Mouse (Mus musculus) heart, postnatal 10 days (tissue): ENCODE measurements around the gene Ifi213. TPM values are rescaled to one million over a fixed set of nuclear protein-coding genes. Genes with fewer than 3 reads are reported as not detected.
"Not testable (repeated sequence)": the region's sequence is repeated elsewhere in the genome, so short reads cannot be mapped to it uniquely, and the experiment has no call there.

Experiments
- DNase-seq, 2 experiments: peaks; one replicate each; pipeline ENCODE4 v3.0.0; 2021
- intact Hi-C: fragments of 180-260 bp; cut with DNase I; formaldehyde crosslinking; loops from one replicate; pipeline ENCODE4 v1.15.1; 2025
- microRNA-seq, 2 experiments: library from miRNA; unstranded; fragments of <30 nt; microRNA quantifications; one replicate each; pipeline ENCODE4 v1.2.0; 2022
- total RNA-seq, 2 experiments: library from RNA; stranded (reverse); gene quantifications; 2 replicates each; pipeline ENCODE4 v1.2.3; 2021

Ifi213 gene
- under 1 TPM in 1 of 2 experiments, not detected in 1; 0.10 TPM for total RNA-seq

DNA sequence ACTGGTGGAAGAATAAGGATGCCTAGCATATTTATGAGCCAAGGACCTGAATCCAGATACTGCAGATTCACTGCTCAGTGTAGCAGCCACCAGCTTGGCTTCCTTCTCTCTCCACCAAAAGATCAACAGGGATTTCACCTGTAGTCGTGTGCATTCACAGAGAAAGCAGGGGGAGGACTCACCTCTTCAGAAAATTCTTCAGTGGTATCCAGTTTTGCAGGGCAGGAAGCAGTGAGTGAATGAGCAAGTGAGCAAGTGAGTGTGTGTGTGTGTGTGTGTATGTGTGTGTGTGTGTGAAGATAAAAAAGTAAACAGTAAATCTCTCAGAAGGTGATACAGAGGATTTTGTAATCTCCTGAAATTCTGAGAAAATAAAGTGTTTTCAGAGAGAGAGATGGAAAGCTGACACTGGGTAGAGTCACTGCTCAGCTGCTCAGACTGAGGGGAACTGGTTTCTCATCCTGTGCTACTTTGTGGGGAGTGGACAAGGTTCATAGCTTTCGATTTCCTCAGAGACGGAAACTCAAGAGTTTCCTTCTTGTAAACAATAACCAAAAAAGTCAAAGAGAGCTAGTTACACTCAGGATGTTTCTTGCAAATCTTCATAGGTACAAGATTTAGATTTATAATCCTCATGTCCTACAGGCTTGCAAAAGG is at the start of gene Ifi213:
Ifi213 (minus strand) TSS at position 437 of the 657 bp plus-strand sequence.
- DNase-seq, intact Hi-C loops: not testable (repeated sequence)

DNA sequence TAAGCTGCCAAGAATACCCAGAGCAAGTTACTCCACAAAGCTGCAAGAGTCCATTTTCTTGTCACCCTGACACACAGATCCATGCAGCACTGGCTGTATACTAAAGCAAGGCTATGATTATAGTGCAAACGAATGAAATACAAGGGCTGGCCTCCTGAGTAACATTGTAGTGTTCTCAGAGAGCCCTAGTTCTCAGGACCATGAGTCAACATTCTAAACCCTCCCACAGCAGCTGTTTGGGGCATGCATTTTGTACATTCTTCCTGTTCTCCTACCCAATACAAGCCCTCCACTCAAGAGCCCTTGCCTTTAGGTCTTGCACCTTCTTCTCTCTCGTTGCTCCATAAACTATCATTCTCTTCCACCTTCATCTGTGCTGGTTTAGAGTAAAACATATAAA is 46.3 kb upstream of the Ifi213 start:
- intact Hi-C loops, result no loop called here

DNA sequence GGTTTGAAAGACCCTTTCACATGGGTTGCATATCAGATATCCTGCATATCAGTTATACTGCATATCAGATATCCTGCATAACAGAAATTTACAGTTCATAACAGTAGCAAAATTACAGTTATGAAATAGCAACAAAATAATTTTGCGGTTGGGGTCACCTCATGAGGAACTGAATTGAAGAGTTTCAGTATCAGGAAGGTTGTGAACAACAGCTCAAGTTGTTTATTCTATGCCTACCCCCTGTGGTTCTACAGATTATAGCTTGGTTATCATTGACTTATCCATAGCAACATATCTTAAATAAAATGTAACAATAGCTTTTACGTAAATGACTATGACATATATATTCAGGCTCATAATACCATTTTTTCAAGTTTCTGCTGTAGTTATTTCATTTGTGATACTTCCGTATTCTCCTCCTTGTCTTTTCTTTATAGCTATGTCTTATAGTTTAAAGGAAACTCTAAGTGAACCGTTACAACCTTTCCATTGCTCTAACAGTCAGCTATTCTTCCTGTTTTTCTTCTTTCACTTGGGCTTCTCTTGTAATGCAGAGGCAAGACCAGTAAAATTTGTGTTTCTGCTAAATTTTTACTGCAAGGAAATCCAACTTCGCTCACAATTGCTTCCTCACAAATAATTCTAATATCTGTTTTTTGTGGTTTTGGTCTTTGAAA is 35.0 kb upstream of the Ifi213 start:
- intact Hi-C loops, result no loop called here
- DNase-seq, result no peak

More for the DNA sequence above, 46.3 kb upstream of the Ifi213 start:
- DNase-seq, result no peak

DNA sequence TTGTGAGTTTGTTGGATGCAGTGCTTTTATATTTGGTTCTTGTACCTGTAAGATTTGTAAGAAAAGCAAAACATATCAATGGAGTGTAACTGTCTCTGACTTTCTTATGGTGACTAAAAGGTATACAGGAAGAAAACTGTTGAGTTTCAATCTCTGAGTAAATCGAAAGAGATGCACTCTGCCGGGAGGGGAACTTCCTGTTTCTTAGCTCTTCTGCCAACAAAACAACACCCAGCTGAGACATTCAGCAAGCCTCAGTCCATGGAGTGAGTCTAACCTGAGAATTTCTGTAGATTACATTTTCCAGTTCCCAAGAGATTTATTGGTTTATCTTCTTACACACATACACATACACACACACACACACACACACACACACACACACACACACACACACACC is 31.5 kb upstream of the Ifi213 start, which contains the start of gene Ifi209:
Ifi209 (plus strand) TSS at position 296 of the 400 bp plus-strand sequence.
- intact Hi-C loops, result not testable (repeated sequence)
- peak in 1 of 2 experiments; percentile 1 for DNase-seq

DNA sequence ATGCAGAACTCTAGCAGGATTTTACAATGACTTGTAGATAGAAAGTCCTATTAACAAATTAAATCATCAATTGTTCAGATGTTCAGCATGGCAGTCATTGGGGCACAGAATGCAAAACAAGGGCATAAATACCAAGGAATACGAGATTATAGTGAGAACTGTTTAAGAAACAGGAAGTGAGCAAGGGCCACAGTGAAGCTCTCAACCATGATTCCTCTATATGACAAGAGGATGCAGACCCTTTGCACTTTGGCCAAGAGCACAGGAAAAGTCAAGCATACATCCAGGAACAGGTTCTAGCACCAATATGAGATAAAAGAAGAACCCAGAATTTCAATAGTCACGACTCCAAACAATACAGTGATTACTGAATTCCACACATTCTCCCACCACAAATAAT is 27.6 kb upstream of the Ifi213 start:
- DNase-seq, result no peak
- intact Hi-C loops, result no loop called here

DNA sequence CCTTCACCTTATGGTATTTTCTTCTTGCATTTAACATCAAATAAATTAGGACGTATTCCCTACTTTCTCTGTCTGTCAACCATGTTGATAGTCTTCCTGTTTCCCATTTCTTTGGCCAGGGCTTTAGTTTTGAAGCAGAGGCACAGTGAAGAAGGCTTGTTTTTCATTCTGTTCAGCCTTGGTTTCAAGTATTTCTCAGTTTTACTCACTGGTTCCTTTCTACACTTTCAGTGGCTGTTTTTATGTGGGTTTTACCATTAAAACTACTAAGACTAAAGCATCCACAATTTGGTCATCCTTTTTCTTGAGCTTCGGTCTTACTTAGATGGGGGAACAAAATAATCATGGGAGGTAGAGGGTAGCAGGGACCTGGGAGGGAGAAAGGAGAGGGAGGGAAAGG is 25.0 kb upstream of the Ifi213 start:
- intact Hi-C loops, result no loop called here
- DNase-seq, result no peak

DNA sequence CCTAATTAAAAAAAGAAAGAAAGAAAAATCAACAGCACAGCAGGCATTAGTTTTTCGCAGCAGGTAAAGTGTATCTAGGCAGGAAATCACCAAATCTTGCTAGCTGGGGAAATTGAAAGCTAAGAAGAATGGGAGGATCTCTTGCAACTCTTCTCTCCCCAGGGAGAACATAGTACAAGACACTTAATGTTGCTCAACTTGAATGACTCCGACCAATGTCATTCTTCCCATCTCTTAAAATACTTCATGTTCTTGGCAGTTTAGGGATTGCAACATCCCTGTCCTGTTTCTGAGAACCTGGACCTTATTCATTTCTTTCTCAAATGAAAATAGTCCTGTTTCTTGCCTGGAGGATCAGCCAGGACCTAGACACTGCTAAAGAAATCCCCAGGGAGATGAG is 23.1 kb upstream of the Ifi213 start:
- intact Hi-C loops, DNase-seq: not testable (repeated sequence)

DNA sequence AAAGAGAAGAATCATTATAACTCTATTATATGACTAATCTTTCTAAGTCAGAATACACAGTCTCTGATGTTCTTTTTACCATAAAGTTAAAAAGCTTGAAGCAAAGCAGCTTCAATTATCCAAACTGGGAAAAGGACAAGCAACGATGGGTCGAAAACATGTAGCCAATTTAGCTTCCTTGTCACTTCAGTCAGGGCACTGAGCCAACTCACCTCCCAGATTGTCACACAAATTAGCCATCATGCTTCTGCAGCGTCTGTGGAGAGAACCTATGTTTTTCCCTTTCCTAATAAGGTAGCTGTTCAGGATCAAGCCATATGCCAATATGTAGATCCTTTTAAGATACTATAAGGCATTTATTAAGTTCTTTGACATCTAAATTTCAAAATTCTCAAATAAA is 11.2 kb upstream of the Ifi213 start:
- intact Hi-C loops, DNase-seq: not testable (repeated sequence)

DNA sequence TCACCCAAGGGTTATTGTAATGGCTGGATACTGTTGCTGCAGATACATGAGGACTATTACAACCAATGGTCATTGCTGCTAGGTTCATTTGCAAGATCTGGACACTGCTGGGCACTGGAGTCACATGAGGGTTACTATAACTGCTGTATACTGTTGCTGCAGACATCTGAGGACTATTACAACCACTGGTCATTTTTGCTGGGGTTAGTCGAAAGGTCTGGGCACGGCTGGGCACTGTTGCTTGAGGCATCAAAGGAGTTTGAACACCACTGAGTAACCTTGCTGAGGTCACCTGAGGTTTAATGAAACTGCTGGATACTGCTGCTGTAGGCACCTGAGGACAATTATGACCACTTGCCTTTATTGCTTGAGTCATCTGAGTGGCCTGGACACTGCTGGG is 9.4 kb downstream of the Ifi213 start:
- intact Hi-C loops, DNase-seq: not testable (repeated sequence)

DNA sequence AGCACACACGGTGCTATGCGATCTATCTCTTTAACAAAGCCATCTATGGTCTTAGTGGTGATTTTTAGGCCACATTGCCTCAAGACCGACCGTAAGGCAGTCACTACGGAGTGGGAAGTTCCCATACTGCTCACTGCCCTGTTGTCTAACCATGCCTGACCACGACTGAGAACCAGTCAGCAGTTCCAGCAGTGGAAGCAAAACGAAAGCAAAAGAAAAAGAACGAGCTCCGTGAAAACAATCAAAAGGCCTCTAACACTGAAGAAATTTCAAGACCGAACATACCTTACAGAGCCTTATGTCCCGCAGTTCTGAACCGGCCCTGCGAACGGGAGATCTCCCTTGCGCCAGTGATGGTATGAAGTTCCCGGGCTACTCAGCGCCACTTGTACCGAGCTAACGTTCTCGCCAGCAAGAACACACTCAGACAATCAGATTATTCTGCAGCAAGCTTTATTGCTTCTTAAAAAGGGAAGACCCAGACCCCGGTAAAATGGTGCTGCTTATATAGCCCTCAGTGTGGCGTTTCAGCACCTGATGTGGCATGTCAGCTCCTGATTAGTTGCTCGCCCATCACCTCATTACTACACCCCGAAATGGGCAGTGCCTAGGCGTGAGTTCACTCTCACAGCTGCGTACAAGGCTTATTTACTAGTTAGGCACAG is 19.0 kb downstream of the Ifi213 start:
- no peak for DNase-seq
- intact Hi-C loops, result no loop called here

DNA sequence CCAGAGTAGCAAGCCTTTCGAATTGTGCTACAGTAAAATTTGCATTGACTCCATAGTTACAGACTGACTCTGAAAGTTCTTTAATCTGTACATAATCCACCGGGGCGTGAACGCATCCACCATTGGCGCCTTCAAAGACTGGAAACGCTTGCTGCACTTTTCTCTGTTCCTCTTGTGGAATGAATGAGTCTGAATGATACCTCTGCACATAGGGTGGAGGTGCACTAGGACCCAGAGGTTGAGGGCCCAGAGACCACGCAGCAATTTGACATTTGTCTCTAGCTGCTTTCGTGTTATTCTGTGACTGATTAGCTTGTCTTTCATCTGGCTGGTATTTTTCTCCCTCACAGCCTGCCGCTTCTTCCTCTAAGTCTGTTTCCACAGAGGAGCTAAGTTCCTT is 20.0 kb downstream of the Ifi213 start:
- DNase-seq, result no peak
- intact Hi-C loops, result no loop called here

DNA sequence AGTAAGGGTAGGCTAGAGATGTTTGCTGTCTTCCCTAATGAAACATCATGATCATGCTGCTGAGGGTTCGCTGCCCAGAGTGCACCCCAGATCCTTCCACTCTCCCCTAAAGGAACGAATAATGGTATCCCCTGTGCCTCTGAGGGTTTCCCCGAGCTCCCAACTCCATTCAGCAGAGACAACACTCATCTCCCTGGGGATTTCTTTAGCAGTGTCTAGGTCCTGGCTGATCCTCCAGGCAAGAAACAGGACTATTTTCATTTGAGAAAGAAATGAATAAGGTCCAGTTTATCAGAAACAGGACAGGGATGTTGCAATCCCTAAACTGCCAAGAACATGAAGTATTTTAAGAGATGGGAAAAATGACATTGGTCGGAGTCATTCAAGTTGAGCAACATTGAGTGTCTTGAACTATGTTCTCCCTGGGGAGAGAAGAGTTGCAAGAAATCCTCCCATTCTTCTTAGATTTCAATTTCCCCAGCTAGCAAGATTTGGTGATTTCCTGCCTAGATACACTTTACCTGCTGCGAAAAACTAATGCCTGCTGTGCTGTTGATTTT is 48.5 kb downstream of the Ifi213 start:
- intact Hi-C loops, DNase-seq: not testable (repeated sequence)

DNA sequence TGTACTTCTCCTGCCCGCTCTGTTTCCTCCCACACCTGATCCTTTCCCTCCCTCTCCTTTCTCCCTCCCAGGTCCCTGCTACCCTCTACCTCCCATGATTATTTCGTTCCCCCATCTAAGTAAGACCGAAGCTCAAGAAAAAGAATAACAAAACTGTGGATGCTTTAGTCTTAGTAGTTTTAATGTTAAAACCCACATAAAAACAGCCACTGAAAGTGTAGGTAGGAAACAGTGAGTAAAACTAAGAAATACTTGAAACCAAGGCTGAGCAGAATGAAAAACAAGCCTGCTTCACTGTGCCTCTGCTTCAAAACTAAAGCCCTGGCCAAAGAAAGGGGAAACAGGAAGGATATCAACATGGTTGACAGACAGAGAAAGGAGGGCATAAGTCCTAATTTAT is 50.3 kb downstream of the Ifi213 start:
- intact Hi-C loops, DNase-seq: not testable (repeated sequence)

DNA sequence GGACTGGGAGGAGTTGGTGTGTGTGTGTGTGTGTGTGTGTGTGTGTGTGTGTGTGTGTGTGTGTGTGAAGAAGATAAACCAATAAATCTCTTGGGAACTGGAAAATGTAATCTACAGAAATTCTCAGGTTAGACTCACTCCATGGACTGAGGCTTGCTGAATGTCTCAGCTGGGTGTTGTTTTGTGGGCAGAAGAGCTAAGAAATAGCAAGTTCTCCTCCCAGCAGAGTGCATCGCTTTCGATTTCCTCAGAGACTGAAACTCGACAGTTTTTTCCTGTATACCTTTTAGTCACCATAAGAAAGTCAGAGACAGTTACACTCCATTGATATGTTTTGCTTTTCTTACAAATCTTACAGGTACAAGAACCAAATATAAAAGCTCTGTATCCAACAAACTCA is 63.3 kb downstream of the Ifi213 start, which contains the start of gene Ifi214:
Ifi214 (minus strand) TSS at position 167 of the 400 bp plus-strand sequence.
- intact Hi-C loops, DNase-seq: not testable (repeated sequence)

DNA sequence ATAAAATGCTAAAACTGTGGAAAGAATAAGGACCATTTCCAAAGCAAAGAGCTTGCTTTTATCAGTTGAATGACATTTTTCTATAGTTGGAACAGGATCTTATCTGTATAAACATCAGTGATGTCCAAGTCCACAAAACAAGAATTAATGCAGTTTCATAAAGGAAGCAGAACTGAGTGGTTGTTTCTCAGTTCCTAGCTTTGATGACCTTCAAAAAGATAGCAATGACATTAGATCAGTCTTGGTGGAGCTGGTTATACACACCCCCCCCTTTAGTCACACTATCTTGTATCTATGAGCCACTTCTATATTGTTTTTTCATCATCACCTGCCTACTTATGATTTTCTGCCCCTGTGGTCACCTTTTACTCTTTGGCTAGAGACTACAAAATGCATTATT is 77.6 kb downstream of the Ifi213 start:
- intact Hi-C loops, result no loop called here

More for the DNA sequence above, 77.6 kb downstream of the Ifi213 start:
- DNase-seq, result no peak

Small RNAs within 50 kb of the gene (microRNA-seq; reads per million reads assigned to microRNA genes)
- gene Gm44339 (0 reads per million in 2 experiments), gene Gm44481 (0 reads per million in 2 experiments)

Other genes starting within 250 kb of the Ifi213 start
- gene Aim2, start 248.4 kb downstream of the Ifi213 start, total RNA-seq, result 1 to 10 TPM; 1.3 to 1.5 TPM
- 1 to 10 TPM; 2.5 TPM for gene Cadm3, start 231.6 kb downstream of the Ifi213 start, total RNA-seq
- under 1 TPM; 0.07 to 0.12 TPM for gene Ifi206, start 108.2 kb downstream of the Ifi213 start, total RNA-seq
- gene Ifi214, start 63.3 kb downstream of the Ifi213 start, total RNA-seq, result not detected
- gene Ifi209, start 31.6 kb upstream of the Ifi213 start, total RNA-seq, result under 1 TPM; 0.24 to 0.30 TPM
- gene Ifi208, start 74.4 kb upstream of the Ifi213 start, total RNA-seq, result under 1 TPM; 0.10 to 0.12 TPM
- 1 to 10 TPM in 1 of 2 experiments, under 1 TPM in 1; 0.99 to 1.7 TPM for gene Ifi207, start 142.5 kb upstream of the Ifi213 start, total RNA-seq
- 1 to 10 TPM; 1.2 to 1.5 TPM for gene Ifi204, start 167.7 kb upstream of the Ifi213 start, total RNA-seq